Mouse (Mus musculus) embryonic fibroblast, embryonic 13.5 days (primary cell): ENCODE measurements around the gene Olfr350.

Experiments used
- CTCF ChIP-seq: IDR thresholded peaks from 2 replicates; pipeline ENCODE4 v1.5.1; 2011; ENCODE audit warnings: mild to moderate bottlenecking, control low read depth, low read length, moderate library complexity, borderline replicate concordance; ENCODE audit not compliant: insufficient read depth
- POLR2A ChIP-seq: IDR thresholded peaks from 2 replicates; pipeline ENCODE4 v1.6.1; 2011; ENCODE audit warnings: low read depth, mild to moderate bottlenecking, control low read depth, low read length, moderate library complexity

DNA sequence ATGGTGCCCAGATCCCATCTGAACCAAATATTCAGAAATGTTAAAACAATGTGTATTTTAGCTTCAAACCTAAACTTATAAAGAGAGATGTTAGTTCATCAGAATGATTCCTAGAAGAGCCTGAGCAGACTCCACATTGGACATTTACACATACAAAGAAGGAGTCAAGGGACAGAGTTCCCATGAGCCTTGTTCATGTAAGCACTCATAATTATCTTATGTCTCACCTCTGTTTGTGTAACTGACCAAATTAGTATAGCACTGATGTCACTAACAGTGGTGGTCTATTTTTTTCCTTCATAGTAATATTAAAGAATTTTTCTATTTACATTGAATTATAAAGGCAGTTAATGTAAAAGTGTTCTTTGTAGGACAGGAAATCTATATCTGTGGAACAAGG lies 46.7 kb downstream of the Olfr350 start, which contains the start of gene Olfr353:
- TF ChIP-seq POLR2A (no peak), CTCF (no peak)
